Mouse (Mus musculus) hindbrain, embryonic 14.5 days (tissue): ENCODE results near the gene St3gal5. TPM values are rescaled to one million over a fixed set of nuclear protein-coding genes. Genes with fewer than 3 reads are reported as not detected.
"Not testable (repeated sequence)": the region's sequence is repeated elsewhere in the genome, so short reads cannot be mapped to it uniquely, and the experiment has no call there.

ENCODE experiments used
- ATAC-seq: fragments of 200-750 bp; cut with Nextera tagmentation; 2 replicates; pipeline ENCODE4 v1.8.0; 2017; ENCODE audit warnings: moderate number of reproducible peaks, mild to moderate bottlenecking, moderate TSS enrichment, moderate library complexity; ENCODE audit not compliant: low FRiP score
- DNase-seq: peaks from one replicate; pipeline ENCODE4 v3.0.0-alpha.2; 2015; ENCODE audit warnings: low spot score
- H3K27ac ChIP-seq: fragments of 300-500 bp; sonication (generic); 2 replicates; pipeline ENCODE4 v1.5.1; 2014; ENCODE audit warnings: mild to moderate bottlenecking, moderate library complexity
- H3K27me3 ChIP-seq: fragments of 300-500 bp; sonication (generic); 2 replicates; pipeline ENCODE4 v1.6.1; 2014; ENCODE audit warnings: mild to moderate bottlenecking, low read length, mixed read lengths; ENCODE audit not compliant: control insufficient read depth, insufficient read depth
- H3K36me3 ChIP-seq: fragments of 300-500 bp; sonication (generic); replicated peaks from 2 replicates; pipeline ENCODE4 v1.6.1; 2014; ENCODE audit not compliant: control insufficient read depth, insufficient read depth
- H3K4me1 ChIP-seq: fragments of 300-500 bp; sonication (generic); replicated peaks from 2 replicates; pipeline ENCODE4 v1.6.1; 2014; ENCODE audit warnings: antibody characterized with exemption, low read length, mixed read lengths; ENCODE audit not compliant: control insufficient read depth, insufficient read depth
- H3K4me2 ChIP-seq: fragments of 300-500 bp; sonication (generic); replicated peaks from 2 replicates; pipeline ENCODE4 v1.6.1; 2014; ENCODE audit warnings: mild to moderate bottlenecking, moderate library complexity
- H3K4me3 ChIP-seq: fragments of 300-500 bp; sonication (generic); replicated peaks from 2 replicates; pipeline ENCODE4 v1.5.1; 2014; ENCODE audit warnings: mild to moderate bottlenecking, low read length
- H3K9ac ChIP-seq: fragments of 300-500 bp; sonication (generic); 2 replicates; pipeline ENCODE4 v1.6.1; 2014
- H3K9me3 ChIP-seq: fragments of 300-500 bp; sonication (generic); 2 replicates; pipeline ENCODE4 v1.6.1; 2016; ENCODE audit warnings: low read length; ENCODE audit not compliant: control insufficient read depth
- WGBS: fragments of 180-500 bp; shearing (Covaris S2); extraction: QIAGEN DNeasy Blood & Tissue Kit; methylation state at CpG from one replicate; pipeline ENCODE4 v1.1.7; 2014; 5-methylcytosine and 5-hydroxymethylcytosine counted together
- polyA plus RNA-seq: library from polyadenylated mRNA; unstranded; fragments of >200 nt; fragmentation: Nextera tagmentation; extraction: Ambion mirVana; gene quantifications from 2 replicates; pipeline ENCODE4 v1.2.1, GENCODE M21; 2014

The St3gal5 gene
- polyA plus RNA-seq = 59.6 and 64.9 TPM in 2 replicates

DNA sequence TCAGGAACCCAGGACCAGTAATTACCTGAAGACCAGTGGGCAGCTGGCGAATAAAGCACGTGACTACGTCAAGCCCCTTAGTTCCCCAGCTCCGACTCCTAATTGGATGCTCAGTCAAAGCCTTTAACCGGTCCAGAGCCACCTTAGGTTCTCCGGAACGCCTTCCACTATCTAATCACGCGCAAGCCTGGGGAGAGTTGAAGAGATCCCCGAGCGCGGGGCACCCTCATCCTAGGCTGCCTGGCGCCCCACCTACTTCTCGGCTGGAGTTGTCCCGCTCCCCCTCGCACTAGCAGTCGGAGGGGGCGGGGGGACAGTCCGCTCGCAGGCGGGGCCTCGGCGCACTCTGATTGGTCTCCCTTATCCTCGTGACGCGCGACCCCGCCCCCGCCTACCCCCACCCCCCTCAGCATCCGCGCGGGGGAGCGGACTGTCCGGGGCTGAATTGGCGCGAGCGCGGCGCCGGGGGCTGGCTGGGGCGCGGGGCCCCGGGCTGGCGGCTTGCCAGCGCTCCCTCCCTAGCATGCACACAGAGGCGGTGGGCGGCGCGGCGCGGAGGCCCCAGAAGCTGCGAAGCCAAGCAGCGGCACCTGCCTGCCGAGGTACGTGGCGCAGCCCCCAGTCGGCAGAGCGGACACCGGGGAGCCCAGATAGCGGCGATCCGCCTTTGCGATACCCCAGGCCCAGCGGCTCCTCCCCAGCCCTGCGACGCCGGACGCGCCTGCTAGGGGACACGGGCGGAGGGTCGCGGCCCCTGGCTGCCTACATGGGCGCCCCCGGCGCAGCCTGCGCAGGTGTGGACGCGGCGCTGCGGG is at the start of gene St3gal5:
St3gal5 (plus strand) TSS at position 412 of the 815 bp plus-strand sequence.
- no peaks in the 10 kb centered on the region for H3K9me3 ChIP-seq
- H3K4me2 ChIP-seq = peak within 1 kb of the TSS; percentile 63
- peaks cover 13% of the 10 kb centered on the region for H3K4me1 ChIP-seq
- peak within 1 kb of the TSS; percentile 87 for H3K27ac ChIP-seq
- DNase-seq (peak; percentile 86), ATAC-seq (peak; percentile 98)
- WGBS = under 1% methylated on average over 80 of the region's 81 CpGs
- peak within 1 kb of the TSS; percentile 91 for H3K9ac ChIP-seq
- H3K27me3 ChIP-seq = no peaks in the 10 kb centered on the region
- H3K4me3 ChIP-seq = peak within 1 kb of the TSS; percentile 92
- no peaks in the 10 kb centered on the region for H3K36me3 ChIP-seq

DNA sequence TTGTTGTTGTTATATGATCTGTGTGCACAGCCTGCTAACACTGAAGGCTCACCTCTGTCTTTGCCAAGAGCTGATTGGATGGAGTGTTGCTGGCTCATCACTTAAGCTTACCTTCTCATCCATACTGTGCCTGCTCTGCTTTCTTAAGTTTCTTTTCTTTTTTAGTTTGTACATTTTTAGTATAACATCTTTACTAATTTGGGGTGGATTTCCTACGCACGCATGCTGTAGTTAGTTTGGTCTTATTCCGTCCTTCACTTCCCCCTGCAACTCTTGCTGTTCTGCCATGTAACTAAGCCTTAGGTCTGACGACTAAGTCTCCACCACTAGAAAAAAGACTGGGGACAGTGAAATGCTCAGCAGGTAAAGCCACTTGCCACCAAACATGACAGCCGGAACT is 48.7 kb upstream of the St3gal5 start:
- no peaks in the 10 kb centered on the region for H3K4me1 ChIP-seq
- no peaks in the 10 kb centered on the region for H3K27me3 ChIP-seq
- no peak overlapping the region for H3K27ac ChIP-seq
- no peak for ATAC-seq
- DNase-seq = no peak
- H3K9me3 ChIP-seq = no peaks in the 10 kb centered on the region
- H3K9ac ChIP-seq = no peak overlapping the region
- no peaks in the 10 kb centered on the region for H3K36me3 ChIP-seq
- 89% methylated on average over 5 of the region's 5 CpGs for WGBS
- H3K4me2 ChIP-seq = no peak overlapping the region
- no peak overlapping the region for H3K4me3 ChIP-seq

DNA sequence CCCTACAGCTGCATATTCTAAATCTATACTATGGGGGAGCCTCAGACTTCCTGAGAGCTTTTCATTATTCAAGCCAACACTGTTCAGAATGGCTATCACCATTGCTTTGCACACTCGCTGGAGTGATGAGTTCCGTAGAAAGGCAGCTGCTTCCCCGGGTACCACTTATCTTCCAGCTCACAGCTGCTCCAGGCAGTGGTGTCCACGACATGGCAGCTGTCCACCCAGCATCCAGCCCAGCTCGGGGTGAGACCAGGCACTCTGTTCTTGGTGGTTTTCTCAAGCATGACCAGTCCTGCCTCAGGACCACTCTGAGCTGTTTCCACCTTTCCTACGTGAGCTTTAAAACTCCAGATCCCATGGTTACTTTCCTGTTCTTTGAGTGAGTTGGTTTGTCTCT is 47.5 kb upstream of the St3gal5 start:
- DNase-seq = no peak

DNA sequence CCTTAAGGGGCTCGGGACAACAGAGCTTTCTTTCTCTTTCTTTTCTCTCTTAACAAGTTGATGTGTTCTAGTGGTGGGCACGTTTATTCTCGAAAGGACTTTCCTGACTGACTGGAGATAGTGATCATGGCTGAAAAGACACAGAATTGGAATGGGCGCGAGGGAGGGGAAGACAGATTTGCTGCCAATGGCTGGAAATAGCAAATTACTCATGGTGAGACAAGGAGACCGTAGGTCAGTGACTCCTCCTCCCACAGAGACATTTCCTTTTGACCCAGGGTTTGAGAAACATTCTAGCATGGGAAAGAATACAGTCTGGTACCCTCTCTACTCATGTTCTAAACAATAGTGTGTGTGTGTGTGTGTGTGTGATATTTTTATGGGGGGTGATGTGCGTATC is 46.6 kb upstream of the St3gal5 start:
- H3K4me1 ChIP-seq = no peaks in the 10 kb centered on the region
- no peak overlapping the region for H3K27ac ChIP-seq
- WGBS = 64% methylated on average over 7 of the region's 7 CpGs
- H3K4me2 ChIP-seq = no peak overlapping the region
- no peaks in the 10 kb centered on the region for H3K27me3 ChIP-seq
- no peaks in the 10 kb centered on the region for H3K36me3 ChIP-seq
- H3K4me3 ChIP-seq = no peak overlapping the region
- ATAC-seq = no peak
- H3K9ac ChIP-seq = no peak overlapping the region
- DNase-seq = no peak
- no peaks in the 10 kb centered on the region for H3K9me3 ChIP-seq

More for the DNA sequence above, 47.5 kb upstream of the St3gal5 start:
- Histone ChIP-seq H3K27ac (no peak overlapping the region), H3K9ac (no peak overlapping the region), H3K36me3 (no peaks in the 10 kb centered on the region), H3K4me3 (no peak overlapping the region), H3K4me2 (no peak overlapping the region), H3K4me1 (no peaks in the 10 kb centered on the region), H3K27me3 (no peaks in the 10 kb centered on the region), H3K9me3 (no peaks in the 10 kb centered on the region)
- 68% methylated on average over 6 of the region's 6 CpGs for WGBS
- no peak for ATAC-seq

DNA sequence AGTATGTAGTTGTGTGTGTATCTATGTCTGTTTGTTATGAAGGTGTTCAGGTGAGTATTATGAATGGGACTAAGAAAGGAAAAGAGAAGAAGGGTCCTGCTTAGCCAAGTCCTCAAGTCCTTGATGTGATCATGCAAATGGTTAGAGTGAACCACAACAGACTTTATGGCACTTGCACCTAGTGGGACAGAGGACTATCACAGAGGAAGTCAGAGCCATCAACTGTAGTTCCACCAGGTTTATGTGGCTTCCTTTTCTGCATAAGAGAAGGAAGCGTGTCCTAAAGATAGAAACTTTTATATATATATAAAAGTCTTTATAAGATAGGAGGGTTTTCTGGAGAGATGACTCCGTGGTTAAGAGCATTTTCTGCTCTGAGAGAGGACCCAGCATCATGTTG is 46.1 kb upstream of the St3gal5 start:
- no peak for ATAC-seq
- Histone ChIP-seq H3K4me1 (no peaks in the 10 kb centered on the region), H3K4me3 (no peak overlapping the region), H3K27ac (no peak overlapping the region), H3K9me3 (no peaks in the 10 kb centered on the region), H3K27me3 (no peaks in the 10 kb centered on the region), H3K36me3 (no peaks in the 10 kb centered on the region), H3K4me2 (no peak overlapping the region), H3K9ac (no peak overlapping the region)
- DNase-seq = no peak
- WGBS = 86% methylated on average over 2 of the region's 2 CpGs

DNA sequence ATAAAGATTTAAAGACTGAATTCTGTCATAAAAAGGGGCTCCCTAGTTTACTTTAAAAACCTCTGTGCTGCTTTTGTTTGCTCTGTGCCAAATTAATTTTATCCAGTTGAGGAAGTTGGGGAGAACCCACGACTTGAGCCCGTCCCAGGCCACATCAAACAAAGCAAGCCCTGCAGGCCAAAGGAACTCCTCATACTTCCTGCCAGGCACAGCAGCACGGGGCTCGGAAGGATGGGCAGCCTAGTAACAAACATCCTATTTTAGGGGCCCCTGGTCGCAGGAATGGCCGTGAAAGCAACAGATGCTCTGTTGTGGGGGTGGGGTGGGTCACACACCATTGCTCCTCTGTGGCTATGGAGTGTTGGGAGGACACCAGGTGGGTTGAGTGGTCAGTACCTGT is 45.6 kb upstream of the St3gal5 start:
- Histone ChIP-seq H3K4me1 (no peaks in the 10 kb centered on the region), H3K4me2 (no peak overlapping the region), H3K27me3 (no peaks in the 10 kb centered on the region), H3K4me3 (no peak overlapping the region), H3K9ac (no peak overlapping the region), H3K9me3 (no peaks in the 10 kb centered on the region), H3K27ac (no peak overlapping the region), H3K36me3 (no peaks in the 10 kb centered on the region)
- ATAC-seq = no peak
- 60% methylated on average over 6 of the region's 6 CpGs for WGBS
- DNase-seq = no peak

DNA sequence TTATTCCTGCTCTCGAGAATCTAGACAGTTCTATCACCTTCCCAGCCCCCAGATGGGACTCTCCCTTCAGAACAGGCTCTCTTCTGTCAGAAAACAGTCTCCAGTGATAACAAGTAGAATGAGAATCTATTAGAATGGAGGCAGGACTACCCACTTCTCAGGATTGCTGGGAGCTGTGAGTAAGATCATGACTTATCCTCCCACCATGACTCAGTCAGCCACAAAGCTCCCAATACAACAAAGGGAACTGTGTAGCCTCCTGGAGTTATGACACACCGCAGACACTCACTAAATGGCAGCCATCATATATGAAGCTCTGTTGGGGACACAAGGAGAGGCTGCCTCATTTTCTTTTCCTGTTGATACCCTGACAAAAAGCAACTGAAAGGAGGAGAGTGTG is 40.8 kb upstream of the St3gal5 start:
- Histone ChIP-seq H3K4me1 (no peaks in the 10 kb centered on the region), H3K4me3 (no peak overlapping the region), H3K27ac (no peak overlapping the region), H3K36me3 (no peaks in the 10 kb centered on the region), H3K9ac (no peak overlapping the region), H3K27me3 (no peaks in the 10 kb centered on the region), H3K9me3 (no peaks in the 10 kb centered on the region), H3K4me2 (no peak overlapping the region)
- no peak for DNase-seq
- 83% methylated on average over 2 of the region's 2 CpGs for WGBS
- ATAC-seq = no peak

DNA sequence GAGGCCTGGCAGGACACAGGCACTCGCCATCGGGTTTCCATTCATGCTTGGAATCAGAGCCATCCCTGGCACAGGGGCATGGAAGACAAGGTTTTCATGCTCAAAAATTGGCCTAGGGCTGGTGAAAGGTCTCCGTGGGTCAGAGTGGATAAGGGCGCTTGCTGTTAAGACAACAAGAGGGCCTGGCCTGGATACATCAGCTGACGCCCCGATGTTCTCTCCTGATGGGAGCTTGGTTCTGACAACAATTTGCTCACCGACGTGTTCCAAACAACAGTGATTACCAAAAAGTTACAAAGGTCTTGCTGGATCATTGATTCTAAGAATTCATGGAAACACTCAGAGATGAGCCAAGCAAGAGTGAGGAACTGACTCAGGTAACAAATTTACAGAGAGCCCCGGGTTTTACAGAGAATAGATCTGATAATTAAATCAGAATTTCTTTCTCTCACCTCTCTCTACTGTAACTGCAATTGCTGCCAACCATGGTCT is 38.9 kb upstream of the St3gal5 start:
- 85% methylated on average over 9 of the region's 9 CpGs for WGBS
- no peak overlapping the region for H3K9ac ChIP-seq
- H3K4me3 ChIP-seq = no peak overlapping the region
- H3K27me3 ChIP-seq = no peaks in the 10 kb centered on the region
- DNase-seq = no peak
- no peaks in the 10 kb centered on the region for H3K36me3 ChIP-seq
- no peaks in the 10 kb centered on the region for H3K9me3 ChIP-seq
- H3K4me2 ChIP-seq = no peak overlapping the region
- no peaks in the 10 kb centered on the region for H3K4me1 ChIP-seq
- no peak overlapping the region for H3K27ac ChIP-seq
- no peak for ATAC-seq

DNA sequence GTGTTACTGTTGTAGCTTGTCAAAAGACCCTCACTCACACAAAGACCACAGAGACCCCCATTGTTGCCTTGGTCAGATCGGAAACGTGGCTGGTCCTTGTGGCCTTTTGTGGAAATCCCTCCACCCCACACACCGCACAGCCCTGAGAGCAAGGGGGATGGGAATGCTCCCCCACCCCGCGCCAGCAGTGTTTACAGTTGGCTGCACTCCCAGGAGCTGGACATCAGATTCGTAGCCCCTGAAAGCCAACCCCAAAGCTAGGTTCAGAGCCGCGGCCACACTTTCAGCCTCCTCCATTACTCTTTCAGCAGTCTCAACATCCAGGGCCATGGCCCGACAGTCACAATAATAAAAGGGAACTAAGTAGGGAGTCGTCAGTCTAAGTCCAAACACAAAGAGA is 36.7 kb upstream of the St3gal5 start:
- DNase-seq, H3K27me3 ChIP-seq, H3K27ac ChIP-seq, H3K9me3 ChIP-seq, H3K4me1 ChIP-seq, H3K9ac ChIP-seq, H3K4me3 ChIP-seq, H3K36me3 ChIP-seq, ATAC-seq, H3K4me2 ChIP-seq: not testable (repeated sequence)
- 45% methylated on average over 9 of the region's 10 CpGs for WGBS
